Mouse (Mus musculus): ENCODE data around the gene Vmn1r158. TPM values are rescaled to one million over a fixed set of nuclear protein-coding genes. Genes with fewer than 3 reads are reported as not detected.
"Not testable (repeated sequence)": the region's sequence is repeated elsewhere in the genome, so short reads cannot be mapped to it uniquely, and the experiment has no call there.

The Vmn1r158 gene
- polyA plus RNA-seq (2015; fragmentation: Nextera tagmentation; extraction: Ambion mirVana), result not detected in 2 replicates

GRCm38 (mm10) chr7:22790682-22791081 is at the start of gene Vmn1r158:
Gene Vmn1r158, minus strand, starts transcription at chr7:22790782.
- ATAC-seq (replicated peaks), result not testable (repeated sequence)

GRCm38 (mm10) chr7:22775981-22776380 is 14.6 kb downstream of the Vmn1r158 start:
- not testable (repeated sequence) for H3K9me3 ChIP-seq; H3K27ac ChIP-seq; H3K4me3 ChIP-seq; H3K27me3 ChIP-seq (replicated peaks); ATAC-seq (replicated peaks); H3K36me3 ChIP-seq (replicated peaks); H3K4me2 ChIP-seq; H3K4me1 ChIP-seq; H3K9ac ChIP-seq
- WGBS, result 87% methylated on average over 7 of the region's 11 CpGs

More at GRCm38 (mm10) chr7:22790682-22791081, at the start of gene Vmn1r158:
- 53% methylated on average over 2 of the region's 2 CpGs for WGBS
- H3K4me2 ChIP-seq; H3K27ac ChIP-seq; H3K4me1 ChIP-seq; H3K27me3 ChIP-seq (replicated peaks); H3K36me3 ChIP-seq (replicated peaks); H3K9ac ChIP-seq; H3K4me3 ChIP-seq: not testable (repeated sequence)
- peaks cover 16% of the 10 kb centered on the region for H3K9me3 ChIP-seq

- not testable (repeated sequence) for H3K36me3 ChIP-seq (replicated peaks); H3K27me3 ChIP-seq (replicated peaks); H3K4me2 ChIP-seq; H3K9ac ChIP-seq; H3K9me3 ChIP-seq; H3K27ac ChIP-seq; H3K4me3 ChIP-seq; ATAC-seq (replicated peaks); H3K4me1 ChIP-seq
- 26% methylated on average over 2 of the region's 3 CpGs for WGBS
Observed at GRCm38 (mm10) chr7:22761397-22761796, 29.2 kb downstream of the Vmn1r158 start, which contains the start of gene Vmn1r157. Gene Vmn1r157, plus strand, starts transcription at chr7:22761697.

Other genes with a start within 250 kb of the Vmn1r158 start
- not detected in 2 replicates for gene Gm4201, start 225.4 kb downstream of the Vmn1r158 start, polyA plus RNA-seq (2015; fragmentation: Nextera tagmentation; extraction: Ambion mirVana)
- gene Gm4565, start 202.7 kb downstream of the Vmn1r158 start, polyA plus RNA-seq (2015; fragmentation: Nextera tagmentation; extraction: Ambion mirVana), result not detected in 2 replicates
- not detected in 2 replicates for gene Vmn1r155, start 132.8 kb downstream of the Vmn1r158 start, polyA plus RNA-seq (2015; fragmentation: Nextera tagmentation; extraction: Ambion mirVana)
- gene Gm8693, start 98.5 kb downstream of the Vmn1r158 start, polyA plus RNA-seq (2015; fragmentation: Nextera tagmentation; extraction: Ambion mirVana), result not detected in 2 replicates
- gene Gm4567, start 71.1 kb downstream of the Vmn1r158 start, polyA plus RNA-seq (2015; fragmentation: Nextera tagmentation; extraction: Ambion mirVana), result not detected in 2 replicates
- gene Vmn1r157, start 29.1 kb downstream of the Vmn1r158 start, polyA plus RNA-seq (2015; fragmentation: Nextera tagmentation; extraction: Ambion mirVana), result not detected in 2 replicates
- gene Vmn1r159, start 52.8 kb upstream of the Vmn1r158 start, polyA plus RNA-seq (2015; fragmentation: Nextera tagmentation; extraction: Ambion mirVana), result not detected in 2 replicates
- not detected in 2 replicates for gene Vmn1r160, start 80.4 kb upstream of the Vmn1r158 start, polyA plus RNA-seq (2015; fragmentation: Nextera tagmentation; extraction: Ambion mirVana)
- not detected in 2 replicates for gene Gm4214, start 193.9 kb upstream of the Vmn1r158 start, polyA plus RNA-seq (2015; fragmentation: Nextera tagmentation; extraction: Ambion mirVana)
- not detected in 2 replicates for gene Gm4216, start 229.1 kb upstream of the Vmn1r158 start, polyA plus RNA-seq (2015; fragmentation: Nextera tagmentation; extraction: Ambion mirVana)

All from midbrain, embryonic 15.5 days (tissue).